Mouse (Mus musculus): ENCODE results near the gene Sorcs2.

The Sorcs2 gene

GRCm38 (mm10) chr5:36356659-36357058 is 41.3 kb downstream of the Sorcs2 start:
- no peak for DNase-seq

- no peak for DNase-seq
Measured at GRCm38 (mm10) chr5:36355683-36356082, 42.3 kb downstream of the Sorcs2 start.

GRCm38 (mm10) chr5:36353679-36354078 is 44.3 kb downstream of the Sorcs2 start:
- DNase-seq, result peak in 1 of 2 experiments; percentile 17

GRCm38 (mm10) chr5:36353194-36353593 is 44.7 kb downstream of the Sorcs2 start:
- no peak for DNase-seq

- DNase-seq, result no peak
Measured at GRCm38 (mm10) chr5:36346698-36347097, 51.2 kb downstream of the Sorcs2 start.

- no peak for DNase-seq
Measured at GRCm38 (mm10) chr5:36339283-36339682, 58.7 kb downstream of the Sorcs2 start.

- no peak for DNase-seq
Measured at GRCm38 (mm10) chr5:36336252-36336651, 61.7 kb downstream of the Sorcs2 start.

- no peak for DNase-seq
Measured at GRCm38 (mm10) chr5:36335661-36336060, 62.3 kb downstream of the Sorcs2 start.

- no peak for DNase-seq
Measured at GRCm38 (mm10) chr5:36334227-36334626, 63.7 kb downstream of the Sorcs2 start.

- DNase-seq, result peak; percentile 75 to 85
Measured at GRCm38 (mm10) chr5:36330472-36331155, 67.3 kb downstream of the Sorcs2 start.

GRCm38 (mm10) chr5:36326057-36327010 is 71.6 kb downstream of the Sorcs2 start:
- DNase-seq, result no peak

GRCm38 (mm10) chr5:36324140-36324572 is 73.8 kb downstream of the Sorcs2 start:
- no peak for DNase-seq

- DNase-seq, result peak; percentile 81 to 91
Measured at GRCm38 (mm10) chr5:36323526-36323925, 74.4 kb downstream of the Sorcs2 start.

GRCm38 (mm10) chr5:36321581-36321980 is 76.4 kb downstream of the Sorcs2 start:
- no peak for DNase-seq

- DNase-seq, result no peak
Measured at GRCm38 (mm10) chr5:36320667-36321066, 77.3 kb downstream of the Sorcs2 start.

GRCm38 (mm10) chr5:36317641-36318368 is 80.1 kb downstream of the Sorcs2 start:
- DNase-seq, result no peak

- DNase-seq, result no peak
Measured at GRCm38 (mm10) chr5:36315106-36315505, 82.8 kb downstream of the Sorcs2 start.

- peak; percentile 75 to 83 for DNase-seq
Measured at GRCm38 (mm10) chr5:36313353-36314079, 84.4 kb downstream of the Sorcs2 start.

- DNase-seq, result peak in 1 of 2 experiments; percentile 38
Measured at GRCm38 (mm10) chr5:36312926-36313325, 85.0 kb downstream of the Sorcs2 start.

GRCm38 (mm10) chr5:36304299-36304980 is 93.5 kb downstream of the Sorcs2 start:
- DNase-seq, result no peak

GRCm38 (mm10) chr5:36301166-36301565 is 96.8 kb downstream of the Sorcs2 start:
- DNase-seq, result no peak

GRCm38 (mm10) chr5:36298049-36298448 is 99.9 kb downstream of the Sorcs2 start:
- no peak for DNase-seq
